Mouse (Mus musculus) limb, embryonic 14.5 days (tissue): ENCODE measurements around the gene Terf2ip. TPM values are rescaled to one million over a fixed set of nuclear protein-coding genes. Genes with fewer than 3 reads are reported as not detected.

Source experiments
- ATAC-seq: fragments of 200-750 bp; cut with Nextera tagmentation; 2 replicates; pipeline ENCODE4 v1.8.0; 2017; ENCODE audit warnings: low read depth, moderate number of reproducible peaks, moderate TSS enrichment; ENCODE audit not compliant: low FRiP score
- DNase-seq: peaks from one replicate; pipeline ENCODE4 v3.0.0-alpha.2; 2015; ENCODE audit warnings: low spot score
- H3K27ac ChIP-seq: fragments of 300-500 bp; sonication (generic); replicated peaks from 2 replicates; pipeline ENCODE4 v1.5.1; 2014; ENCODE audit warnings: low read depth, mild to moderate bottlenecking, low read length, moderate library complexity, mixed read lengths
- H3K27me3 ChIP-seq: fragments of 300-500 bp; sonication (generic); 2 replicates; pipeline ENCODE4 v1.6.1; 2014; ENCODE audit warnings: low read length, mixed read lengths; ENCODE audit not compliant: control insufficient read depth, insufficient read depth
- H3K36me3 ChIP-seq: fragments of 300-500 bp; sonication (generic); 2 replicates; pipeline ENCODE4 v1.6.1; 2014; ENCODE audit warnings: mild to moderate bottlenecking, low read length, moderate library complexity, mixed read lengths; ENCODE audit not compliant: control insufficient read depth, insufficient read depth
- H3K4me1 ChIP-seq: fragments of 300-500 bp; sonication (generic); 2 replicates; pipeline ENCODE4 v1.6.1; 2014; ENCODE audit warnings: antibody characterized with exemption, low read length, mixed read lengths; ENCODE audit not compliant: control insufficient read depth, insufficient read depth
- H3K4me2 ChIP-seq: fragments of 300-500 bp; sonication (generic); replicated peaks from 2 replicates; pipeline ENCODE4 v1.6.1; 2014; ENCODE audit warnings: low read depth, mild to moderate bottlenecking, low read length, moderate library complexity; ENCODE audit not compliant: severe bottlenecking
- H3K4me3 ChIP-seq: fragments of 300-500 bp; sonication (generic); replicated peaks from 2 replicates; pipeline ENCODE4 v1.5.1; 2014; ENCODE audit warnings: low read length
- H3K9ac ChIP-seq: fragments of 300-500 bp; sonication (generic); 2 replicates; pipeline ENCODE4 v1.6.1; 2014; ENCODE audit warnings: mild to moderate bottlenecking, low read depth, low read length, moderate library complexity; ENCODE audit not compliant: severe bottlenecking
- H3K9me3 ChIP-seq: fragments of 300-500 bp; sonication (generic); 2 replicates; pipeline ENCODE4 v1.6.1; 2016; ENCODE audit warnings: low read length; ENCODE audit not compliant: control insufficient read depth
- POLR2A ChIP-seq: fragments of 200-500 bp; IDR thresholded peaks from 2 replicates; pipeline ENCODE4 v1.8.0; 2012; ENCODE audit warnings: inconsistent platforms, mild to moderate bottlenecking, moderate library complexity, borderline replicate concordance; ENCODE audit not compliant: insufficient read depth, insufficient read length; ENCODE audit errors: extremely low read depth
- WGBS: fragments of 180-500 bp; shearing (Covaris S2); extraction: QIAGEN DNeasy Blood & Tissue Kit; methylation state at CpG from one replicate; pipeline ENCODE4 v1.1.7; 2014; 5-methylcytosine and 5-hydroxymethylcytosine counted together
- polyA plus RNA-seq, 2 experiments: library from polyadenylated mRNA; depleted of rRNA in 1 of 2; stranded (reverse) in 1 of 2; unstranded in 1 of 2; fragments of >200 nt; fragmentation: Nextera tagmentation in 1 of 2; extraction: Ambion mirVana in 1 of 2; gene quantifications; 2 replicates each; pipeline versions ENCODE4 v1.2.1 to v1.2.3; 2012 to 2014

Terf2ip gene
- polyA plus RNA-seq, 2 experiments, result 16.5 to 17.5 TPM

DNA sequence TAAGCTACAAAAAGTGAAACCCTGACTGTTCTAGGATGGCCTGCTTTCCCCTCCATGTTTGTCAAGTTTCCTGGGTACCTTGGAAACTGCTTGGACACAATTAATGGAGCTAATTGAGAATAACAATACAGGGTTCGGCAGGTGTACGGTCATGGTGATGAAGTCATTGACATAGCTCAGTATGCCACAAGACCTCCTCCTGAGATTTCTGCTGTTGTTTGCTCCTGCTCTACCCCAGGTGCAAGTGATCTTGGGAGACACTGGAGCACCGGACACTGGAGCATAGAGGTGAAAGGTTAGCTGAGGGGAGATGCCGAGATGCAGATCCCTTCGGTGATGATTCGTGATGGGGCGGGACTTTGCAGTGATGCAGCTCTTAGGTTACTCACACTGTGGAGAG, 21.9 kb downstream of the Terf2ip start:
- DNase-seq (no peak), ATAC-seq (no peak)
- no peak for TF ChIP-seq POLR2A
- Histone ChIP-seq H3K4me3 (no peak overlapping the region), H3K4me2 (no peak overlapping the region), H3K4me1 (no peaks in the 10 kb centered on the region; the same call in 1 of the 2 replicates), H3K27ac (no peak overlapping the region), H3K27me3 (no peaks in the 10 kb centered on the region), H3K9ac (no peak overlapping the region), H3K36me3 (no peaks in the 10 kb centered on the region), H3K9me3 (no peaks in the 10 kb centered on the region)
- 53% methylated on average over 7 of the region's 7 CpGs for WGBS

DNA sequence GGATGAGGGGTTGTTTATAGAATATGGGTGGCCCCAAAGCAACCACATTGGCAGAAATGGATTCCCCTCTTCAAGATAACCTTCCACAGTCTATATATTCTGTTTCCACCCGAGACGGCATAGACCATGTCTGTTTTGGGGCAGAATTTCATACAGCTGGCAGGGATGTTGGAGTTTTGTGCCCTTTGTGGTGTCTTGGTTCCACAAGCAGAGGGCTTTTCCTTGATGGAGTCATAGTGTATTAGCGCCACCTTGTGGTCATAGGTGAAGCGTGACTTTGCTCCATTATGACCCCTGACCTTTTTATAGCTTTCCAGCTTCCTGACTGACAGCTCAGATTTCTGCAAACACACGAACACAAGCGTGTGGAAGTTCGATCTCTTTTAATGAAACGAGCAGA, 23.4 kb downstream of the Terf2ip start:
- peak; percentile 72 for DNase-seq
- H3K27ac ChIP-seq, result no peak overlapping the region
- H3K36me3 ChIP-seq, result no peaks in the 10 kb centered on the region
- no peaks in the 10 kb centered on the region; the same call in 1 of the 2 replicates for H3K4me1 ChIP-seq
- WGBS, result 10% methylated on average over 8 of the region's 8 CpGs
- H3K9me3 ChIP-seq, result no peaks in the 10 kb centered on the region
- H3K4me3 ChIP-seq, result no peak overlapping the region
- no peaks in the 10 kb centered on the region for H3K27me3 ChIP-seq
- ATAC-seq, result no peak
- no peak for TF ChIP-seq POLR2A
- H3K4me2 ChIP-seq, result no peak overlapping the region
- H3K9ac ChIP-seq, result no peak overlapping the region

DNA sequence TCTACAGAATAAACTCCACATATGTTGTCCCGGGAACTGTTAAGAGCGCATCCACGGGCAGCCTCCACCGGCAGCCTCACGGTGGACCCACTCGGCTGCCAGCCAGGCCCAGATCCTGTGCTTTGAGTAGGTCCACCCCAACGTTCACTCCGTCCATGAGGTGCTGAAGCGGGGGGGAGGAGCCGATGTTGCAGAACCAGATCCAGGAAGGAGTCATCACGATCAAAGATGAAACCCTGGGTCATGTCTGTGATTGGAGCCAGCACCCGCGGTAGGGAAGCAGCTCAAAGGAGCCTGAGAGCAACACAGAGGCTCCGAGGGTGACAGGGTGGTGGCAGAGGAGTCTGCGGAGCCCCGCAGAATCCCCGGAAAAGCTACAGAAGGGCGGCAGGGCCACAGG, 26.3 kb downstream of the Terf2ip start:
- Histone ChIP-seq H3K27me3 (no peaks in the 10 kb centered on the region), H3K9ac (no peak overlapping the region), H3K4me1 (no peaks in the 10 kb centered on the region; the same call in 1 of the 2 replicates), H3K4me3 (no peak overlapping the region), H3K4me2 (no peak overlapping the region), H3K9me3 (no peaks in the 10 kb centered on the region), H3K36me3 (no peaks in the 10 kb centered on the region), H3K27ac (no peak overlapping the region)
- ATAC-seq (no peak), DNase-seq (no peak)
- no peak for TF ChIP-seq POLR2A
- 79% methylated on average over 18 of the region's 18 CpGs for WGBS

DNA sequence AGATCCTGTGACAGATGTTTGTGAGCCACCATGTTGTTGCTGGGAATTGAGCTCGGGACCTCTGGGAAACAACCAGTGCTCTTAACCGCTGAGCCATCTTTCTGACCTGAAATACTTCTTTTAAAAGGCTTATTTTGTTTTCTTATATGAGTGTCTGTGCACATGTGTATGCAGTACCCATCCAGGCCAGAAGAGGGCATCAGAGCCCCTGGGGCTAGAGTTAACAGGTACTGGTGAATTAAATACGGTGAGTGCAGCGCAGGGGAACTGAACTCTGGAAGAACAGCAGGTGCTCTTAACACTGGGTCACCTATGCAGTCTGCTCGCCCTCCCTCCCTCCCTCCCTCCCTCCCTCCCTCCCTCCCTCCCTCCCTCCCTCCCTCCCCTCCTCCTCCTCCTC, 34.0 kb downstream of the Terf2ip start:
- Histone ChIP-seq H3K27me3 (no peaks in the 10 kb centered on the region), H3K4me1 (no peaks in the 10 kb centered on the region), H3K27ac (no peak overlapping the region), H3K9me3 (no peaks in the 10 kb centered on the region), H3K4me2 (no peak overlapping the region), H3K9ac (no peak overlapping the region), H3K36me3 (no peaks in the 10 kb centered on the region), H3K4me3 (no peak overlapping the region)
- DNase-seq, result no peak
- WGBS, result 80% methylated on average over 5 of the region's 5 CpGs
- TF ChIP-seq POLR2A, result no peak
- ATAC-seq, result no peak

DNA sequence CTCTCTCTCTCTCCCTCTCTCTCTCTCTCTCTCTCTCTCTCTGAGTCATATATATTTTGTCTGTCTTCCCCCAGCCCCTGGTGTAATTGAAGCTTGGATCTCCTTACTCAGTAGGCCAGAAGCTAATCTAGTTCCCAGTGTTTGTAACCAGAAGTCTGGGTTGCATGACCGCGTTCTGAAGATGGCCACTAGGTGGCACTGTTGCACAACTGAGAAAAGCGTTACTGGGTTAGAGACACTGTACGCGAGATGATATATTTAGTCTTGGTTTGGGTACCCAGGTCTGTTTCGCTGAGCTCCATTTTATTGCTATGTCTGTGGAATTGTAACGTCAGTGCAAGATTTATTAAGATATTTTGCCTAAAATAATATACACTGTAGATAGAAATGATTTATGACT, 34.7 kb downstream of the Terf2ip start:
- H3K36me3 ChIP-seq, result no peaks in the 10 kb centered on the region
- no peak overlapping the region for H3K27ac ChIP-seq
- no peak for TF ChIP-seq POLR2A
- H3K4me3 ChIP-seq, result no peak overlapping the region
- WGBS, result 2% methylated on average over 7 of the region's 7 CpGs
- no peak overlapping the region for H3K4me2 ChIP-seq
- DNase-seq (peak; percentile 90), ATAC-seq (peak; percentile 74)
- no peak overlapping the region for H3K9ac ChIP-seq
- no peaks in the 10 kb centered on the region for H3K4me1 ChIP-seq
- H3K9me3 ChIP-seq, result no peaks in the 10 kb centered on the region
- no peaks in the 10 kb centered on the region for H3K27me3 ChIP-seq

DNA sequence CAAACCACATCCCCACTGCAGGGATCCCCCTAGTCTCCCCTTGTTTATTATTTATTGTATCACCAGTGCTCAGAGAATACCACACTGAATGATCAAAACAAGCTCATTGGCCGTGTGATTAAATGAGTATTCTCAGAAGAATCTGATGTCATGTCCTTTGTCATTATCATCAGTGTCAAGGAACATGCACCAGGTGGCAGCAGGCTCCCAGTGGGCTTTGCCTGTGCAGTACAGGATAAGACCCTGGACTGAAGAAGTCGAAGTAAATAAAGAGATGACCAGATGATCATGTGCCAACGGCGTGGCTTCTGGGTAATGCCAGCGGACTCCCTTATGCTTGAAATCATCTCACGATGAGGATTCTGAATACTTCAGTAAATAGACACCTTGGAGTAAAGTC, 37.1 kb downstream of the Terf2ip start:
- H3K36me3 ChIP-seq, result no peaks in the 10 kb centered on the region
- 83% methylated on average over 6 of the region's 6 CpGs for WGBS
- H3K4me2 ChIP-seq, result no peak overlapping the region
- TF ChIP-seq POLR2A, result no peak
- DNase-seq (no peak), ATAC-seq (no peak)
- no peak overlapping the region for H3K9ac ChIP-seq
- no peaks in the 10 kb centered on the region for H3K4me1 ChIP-seq
- H3K27ac ChIP-seq, result no peak overlapping the region
- H3K27me3 ChIP-seq, result no peaks in the 10 kb centered on the region
- H3K4me3 ChIP-seq, result no peak overlapping the region
- H3K9me3 ChIP-seq, result no peaks in the 10 kb centered on the region
